Mouse (Mus musculus): ENCODE measurements around the gene Saal1. TPM values are rescaled to one million over a fixed set of nuclear protein-coding genes. Genes with fewer than 3 reads are reported as not detected.

Gene Saal1
- polyA plus RNA-seq, 1 experiment from 2014 or later: 25.6 TPM

- Histone ChIP-seq H3K9ac (ENCODE audit: low read length) (no peak overlapping the region), H3K4me3 (replicated peaks; ENCODE audit: low read length) (no peak overlapping the region), H3K36me3 (ENCODE audit: control insufficient read depth, insufficient read depth, low read length) (no peaks in the 10 kb centered on the region), H3K4me2 (ENCODE audit: low read depth, low read length) (no peak overlapping the region), H3K27me3 (ENCODE audit: control insufficient read depth, insufficient read depth, low read length) (no peaks in the 10 kb centered on the region; the same call in 1 of the 2 replicates), H3K4me1 (ENCODE audit: control insufficient read depth, insufficient read depth, low read length) (no peaks in the 10 kb centered on the region), H3K27ac (ENCODE audit: low read length) (no peak overlapping the region), H3K9me3 (replicated peaks; ENCODE audit: control insufficient read depth, low read length) (no peaks in the 10 kb centered on the region)
- WGBS: 71% methylated on average over 4 of the region's 4 CpGs
- no peak for ATAC-seq (ENCODE audit: insufficient read depth, low FRiP score)
Observed at GRCm38 (mm10) chr7:46648431-46649140, 61.9 kb downstream of the Saal1 start.

DNA sequence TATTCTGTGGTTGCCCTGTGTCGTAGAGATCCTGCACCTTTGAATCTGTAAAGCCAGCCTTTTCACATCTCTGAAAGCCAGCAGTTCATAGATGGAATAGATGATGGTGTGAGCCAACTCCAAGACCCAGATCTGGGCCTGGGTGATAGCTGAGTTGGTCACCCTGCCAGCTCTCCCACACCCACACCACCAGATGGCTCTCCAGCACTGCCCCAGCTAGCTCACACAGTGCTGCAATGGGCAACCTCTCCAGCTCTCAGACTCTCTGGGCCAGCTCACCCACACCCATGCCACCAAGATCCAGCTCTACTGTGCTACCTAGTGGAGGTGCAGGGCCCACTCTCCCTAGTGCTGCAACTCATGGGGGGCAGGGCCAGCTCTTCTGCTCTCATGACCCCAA, 67.3 kb downstream of the Saal1 start:
- WGBS: 79% methylated on average over 1 of the region's 1 CpGs

DNA sequence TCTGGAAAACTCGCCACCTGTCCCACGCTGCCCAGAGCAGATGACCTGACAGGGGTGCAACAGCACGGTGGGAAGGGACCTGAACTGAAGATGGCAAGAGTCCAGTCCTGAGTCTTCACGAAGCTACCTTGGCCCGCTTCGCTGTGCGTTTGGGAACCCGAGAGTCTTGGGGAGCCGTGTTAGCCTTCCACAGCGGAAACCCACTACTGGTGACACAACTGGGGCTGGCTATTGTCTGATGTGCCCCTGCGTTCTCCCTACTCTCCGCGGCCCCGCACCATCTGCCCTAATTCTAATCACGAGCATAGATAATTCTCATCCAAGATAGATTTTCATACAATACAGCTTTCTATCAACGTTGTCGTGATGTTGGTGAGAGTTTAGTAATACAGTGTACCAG, 70.4 kb downstream of the Saal1 start:
- WGBS: 20% methylated on average over 17 of the region's 17 CpGs

More for the DNA sequence above, 67.3 kb downstream of the Saal1 start:
- no peak overlapping the region for H3K27ac ChIP-seq (ENCODE audit: low read length)
- H3K4me1 ChIP-seq (ENCODE audit: control insufficient read depth, insufficient read depth, low read length): peaks cover 9% of the 10 kb centered on the region; the same call in 1 of the 2 replicates
- H3K36me3 ChIP-seq (ENCODE audit: control insufficient read depth, insufficient read depth, low read length): no peaks in the 10 kb centered on the region
- no peak overlapping the region for H3K4me2 ChIP-seq (ENCODE audit: low read depth, low read length)
- no peak overlapping the region for H3K9ac ChIP-seq (ENCODE audit: low read length)
- H3K9me3 ChIP-seq (replicated peaks; ENCODE audit: control insufficient read depth, low read length): no peaks in the 10 kb centered on the region
- no peak for ATAC-seq (ENCODE audit: insufficient read depth, low FRiP score)
- no peak overlapping the region for H3K4me3 ChIP-seq (replicated peaks; ENCODE audit: low read length)
- H3K27me3 ChIP-seq (ENCODE audit: control insufficient read depth, insufficient read depth, low read length): no peaks in the 10 kb centered on the region; the same call in 1 of the 2 replicates

GRCm38 (mm10) chr7:46639692-46640031, 70.8 kb downstream of the Saal1 start, which contains the start of gene Sergef:
Sergef (minus strand) TSS chr7:46639807.
- Histone ChIP-seq H3K4me1 (ENCODE audit: control insufficient read depth, insufficient read depth, low read length) (peaks cover 9% of the 10 kb centered on the region; the same call in 1 of the 2 replicates), H3K27me3 (ENCODE audit: control insufficient read depth, insufficient read depth, low read length) (no peaks in the 10 kb centered on the region; the same call in 1 of the 2 replicates), H3K4me2 (ENCODE audit: low read depth, low read length) (peak within 1 kb of the TSS; percentile 84), H3K4me3 (replicated peaks; ENCODE audit: low read length) (peak within 1 kb of the TSS; percentile 79), H3K27ac (ENCODE audit: low read length) (peak within 1 kb of the TSS; percentile 30; the same call in 1 of the 2 replicates), H3K36me3 (ENCODE audit: control insufficient read depth, insufficient read depth, low read length) (no peaks in the 10 kb centered on the region), H3K9ac (ENCODE audit: low read length) (peak within 1 kb of the TSS; percentile 88), H3K9me3 (replicated peaks; ENCODE audit: control insufficient read depth, low read length) (no peaks in the 10 kb centered on the region)
- WGBS: under 1% methylated on average over 30 of the region's 30 CpGs
- peak; percentile 97 for ATAC-seq (ENCODE audit: insufficient read depth, low FRiP score)

More for the DNA sequence above, 70.4 kb downstream of the Saal1 start:
- Histone ChIP-seq H3K4me2 (ENCODE audit: low read depth, low read length) (peak overlapping the region; percentile 84), H3K36me3 (ENCODE audit: control insufficient read depth, insufficient read depth, low read length) (no peaks in the 10 kb centered on the region), H3K27me3 (ENCODE audit: control insufficient read depth, insufficient read depth, low read length) (no peaks in the 10 kb centered on the region; the same call in 1 of the 2 replicates), H3K9me3 (replicated peaks; ENCODE audit: control insufficient read depth, low read length) (no peaks in the 10 kb centered on the region), H3K4me1 (ENCODE audit: control insufficient read depth, insufficient read depth, low read length) (peaks cover 9% of the 10 kb centered on the region; the same call in 1 of the 2 replicates), H3K9ac (ENCODE audit: low read length) (peak overlapping the region; percentile 88), H3K4me3 (replicated peaks; ENCODE audit: low read length) (peak overlapping the region; percentile 79), H3K27ac (ENCODE audit: low read length) (no peak overlapping the region)
- ATAC-seq (ENCODE audit: insufficient read depth, low FRiP score): no peak

- WGBS: 8% methylated on average over 32 of the region's 32 CpGs
- peak overlapping the region; percentile 30; the same call in 1 of the 2 replicates for H3K27ac ChIP-seq (ENCODE audit: low read length)
- no peak; the same call in 1 of the 2 replicates for ATAC-seq (ENCODE audit: insufficient read depth, low FRiP score)
Observed at GRCm38 (mm10) chr7:46638889-46639691, 71.4 kb downstream of the Saal1 start.

More at GRCm38 (mm10) chr7:46638889-46639691, 71.4 kb downstream of the Saal1 start:
- Histone ChIP-seq H3K4me2 (ENCODE audit: low read depth, low read length) (peak overlapping the region; percentile 84), H3K9me3 (replicated peaks; ENCODE audit: control insufficient read depth, low read length) (no peaks in the 10 kb centered on the region), H3K4me3 (replicated peaks; ENCODE audit: low read length) (peak overlapping the region; percentile 79), H3K9ac (ENCODE audit: low read length) (peak overlapping the region; percentile 88), H3K36me3 (ENCODE audit: control insufficient read depth, insufficient read depth, low read length) (no peaks in the 10 kb centered on the region), H3K27me3 (ENCODE audit: control insufficient read depth, insufficient read depth, low read length) (no peaks in the 10 kb centered on the region), H3K4me1 (ENCODE audit: control insufficient read depth, insufficient read depth, low read length) (peaks cover 9% of the 10 kb centered on the region; the same call in 1 of the 2 replicates)

Other genes starting within 250 kb of the Saal1 start
- 13.5 and 14.9 TPM in 2 replicates for gene Sergef, start 70.9 kb downstream of the Saal1 start, polyA plus RNA-seq (2015; fragmentation: Nextera tagmentation; extraction: Ambion mirVana)
- 1.0 TPM in 2 replicates for gene Tph1, start 38.1 kb downstream of the Saal1 start, polyA plus RNA-seq (2015; fragmentation: Nextera tagmentation; extraction: Ambion mirVana)
- 0.32 and 0.54 TPM in 2 replicates for gene Saa3, start 5.0 kb upstream of the Saal1 start, polyA plus RNA-seq (2015; fragmentation: Nextera tagmentation; extraction: Ambion mirVana)
- 0.27 and 0.68 TPM in 2 replicates for gene Saa4, start 21.9 kb upstream of the Saal1 start, polyA plus RNA-seq (2015; fragmentation: Nextera tagmentation; extraction: Ambion mirVana)
- gene Saa1, start 32.3 kb upstream of the Saal1 start, polyA plus RNA-seq (2015; fragmentation: Nextera tagmentation; extraction: Ambion mirVana): 0.48 TPM in 1 of 2 replicates, not detected in the other
- not detected in 2 replicates for gene Saa2, start 41.1 kb upstream of the Saal1 start, polyA plus RNA-seq (2015; fragmentation: Nextera tagmentation; extraction: Ambion mirVana)
- gene Hps5, start 85.4 kb upstream of the Saal1 start, polyA plus RNA-seq (2015; fragmentation: Nextera tagmentation; extraction: Ambion mirVana): 20.5 and 23.4 TPM in 2 replicates
- 50.0 and 51.6 TPM in 2 replicates for gene Gtf2h1, start 85.4 kb upstream of the Saal1 start, polyA plus RNA-seq (2015; fragmentation: Nextera tagmentation; extraction: Ambion mirVana)
- gene Ldha, start 130.8 kb upstream of the Saal1 start, polyA plus RNA-seq (2015; fragmentation: Nextera tagmentation; extraction: Ambion mirVana): 1,904 and 2,036 TPM in 2 replicates
- not detected in 2 replicates for gene Ldhc, start 150.5 kb upstream of the Saal1 start, polyA plus RNA-seq (2015; fragmentation: Nextera tagmentation; extraction: Ambion mirVana)
- 137 and 140 TPM in 2 replicates for gene Tsg101, start 209.3 kb upstream of the Saal1 start, polyA plus RNA-seq (2015; fragmentation: Nextera tagmentation; extraction: Ambion mirVana)
- gene Uevld, start 247.8 kb upstream of the Saal1 start, polyA plus RNA-seq (2015; fragmentation: Nextera tagmentation; extraction: Ambion mirVana): 11.6 and 12.6 TPM in 2 replicates

Measured in stomach, embryonic 16.5 days (tissue).